Mouse (Mus musculus) neural tube, embryonic 14.5 days (tissue): ENCODE results near the gene Cybrd1. TPM values are rescaled to one million over a fixed set of nuclear protein-coding genes. Genes with fewer than 3 reads are reported as not detected.

Experiments
- ATAC-seq: fragments of 200-750 bp; cut with Nextera tagmentation; 2 replicates; pipeline ENCODE4 v1.8.0; 2017; ENCODE audit warnings: low read depth, mild to moderate bottlenecking, moderate TSS enrichment, moderate library complexity
- H3K27ac ChIP-seq: fragments of 300-500 bp; sonication (generic); 2 replicates; pipeline ENCODE4 v1.5.1; 2014; ENCODE audit warnings: low read depth, mild to moderate bottlenecking, control low read depth, low read length, moderate library complexity, mixed read lengths
- H3K27me3 ChIP-seq: fragments of 300-500 bp; sonication (generic); 2 replicates; pipeline ENCODE4 v1.6.1; 2014; ENCODE audit warnings: low read length; ENCODE audit not compliant: control insufficient read depth, insufficient read depth
- H3K36me3 ChIP-seq: fragments of 300-500 bp; sonication (generic); 2 replicates; pipeline ENCODE4 v1.6.1; 2014; ENCODE audit warnings: low read length, mixed read lengths; ENCODE audit not compliant: control insufficient read depth, insufficient read depth
- H3K4me1 ChIP-seq: fragments of 300-500 bp; sonication (generic); 2 replicates; pipeline ENCODE4 v1.6.1; 2014; ENCODE audit warnings: low read length; ENCODE audit not compliant: control insufficient read depth, insufficient read depth
- H3K4me2 ChIP-seq: fragments of 300-500 bp; sonication (generic); 2 replicates; pipeline ENCODE4 v1.6.1; 2014; ENCODE audit warnings: mild to moderate bottlenecking, low read depth, low read length, control low read depth
- H3K4me3 ChIP-seq: fragments of 300-500 bp; sonication (generic); 2 replicates; pipeline ENCODE4 v1.5.1; 2014; ENCODE audit warnings: low read depth, low read length, control low read depth, mixed read lengths
- H3K9ac ChIP-seq: fragments of 300-500 bp; sonication (generic); replicated peaks from 2 replicates; pipeline ENCODE4 v1.6.1; 2014; ENCODE audit warnings: low read depth, mild to moderate bottlenecking, control low read depth, low read length, mixed read lengths
- H3K9me3 ChIP-seq: fragments of 300-500 bp; sonication (generic); 2 replicates; pipeline ENCODE4 v1.6.1; 2016; ENCODE audit warnings: low read length; ENCODE audit not compliant: control insufficient read depth
- WGBS: fragments of 180-500 bp; shearing (Covaris S2); extraction: QIAGEN DNeasy Blood & Tissue Kit; methylation state at CpG from one replicate; pipeline ENCODE4 v1.1.7; 2014; 5-methylcytosine and 5-hydroxymethylcytosine counted together
- polyA plus RNA-seq: library from polyadenylated mRNA; unstranded; fragments of >200 nt; fragmentation: Nextera tagmentation; extraction: Ambion mirVana; gene quantifications from 2 replicates; pipeline ENCODE4 v1.2.1, GENCODE M21; 2014

The Cybrd1 gene
- polyA plus RNA-seq, 1 experiment from 2014 or later = 1.8 TPM

DNA sequence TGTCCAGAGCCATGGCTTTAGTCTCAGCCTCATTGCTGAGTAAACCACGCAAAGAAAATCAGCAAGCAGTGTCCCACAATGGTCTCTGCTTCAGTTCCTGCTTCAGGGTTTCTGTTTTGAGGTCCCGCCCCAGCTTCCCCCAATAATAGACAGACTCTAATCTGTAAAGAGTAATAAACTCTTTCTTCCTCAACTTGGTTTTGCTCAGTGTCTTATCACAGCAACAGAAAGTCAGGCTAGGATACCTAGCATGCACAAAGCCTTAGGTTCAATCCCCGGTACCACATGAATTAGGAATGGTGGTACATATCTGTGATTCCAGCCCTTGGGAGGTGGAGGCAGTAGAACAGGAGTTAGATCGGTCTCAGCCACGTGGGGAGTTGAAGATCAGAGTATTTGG is 17.1 kb downstream of the Cybrd1 start:
- no peak overlapping the region for H3K27ac ChIP-seq
- ATAC-seq = no peak
- no peaks in the 10 kb centered on the region for H3K36me3 ChIP-seq
- WGBS = 76% methylated on average over 5 of the region's 5 CpGs
- no peak overlapping the region for H3K4me2 ChIP-seq
- H3K27me3 ChIP-seq = no peaks in the 10 kb centered on the region
- no peak overlapping the region for H3K9ac ChIP-seq
- no peaks in the 10 kb centered on the region for H3K4me1 ChIP-seq
- H3K9me3 ChIP-seq = no peaks in the 10 kb centered on the region
- no peak overlapping the region for H3K4me3 ChIP-seq

DNA sequence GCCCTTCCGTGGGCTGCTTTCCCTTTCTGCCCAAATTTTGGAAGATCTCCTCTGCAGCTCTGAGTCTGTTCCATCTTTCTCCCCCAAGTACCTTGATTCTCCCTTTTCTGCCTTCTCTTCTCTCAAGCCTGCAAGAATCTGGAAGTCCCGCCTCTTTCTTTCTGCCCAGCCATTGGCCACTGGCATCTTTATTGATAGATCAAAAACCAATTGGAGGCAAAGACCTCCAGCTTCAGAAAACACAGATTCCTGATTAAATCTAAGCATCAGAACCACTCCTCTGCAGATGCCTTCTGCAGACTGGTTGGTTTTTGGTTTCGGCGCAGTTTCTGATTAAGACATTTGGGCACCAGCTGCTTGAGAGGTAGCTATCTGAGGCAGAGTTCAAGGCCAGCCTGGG is 22.9 kb downstream of the Cybrd1 start:
- ATAC-seq = no peak
- Histone ChIP-seq H3K27me3 (no peaks in the 10 kb centered on the region), H3K9ac (no peak overlapping the region), H3K4me2 (no peak overlapping the region), H3K36me3 (no peaks in the 10 kb centered on the region), H3K4me1 (no peaks in the 10 kb centered on the region), H3K9me3 (no peaks in the 10 kb centered on the region), H3K27ac (no peak overlapping the region), H3K4me3 (no peak overlapping the region)
- WGBS = 77% methylated on average over 4 of the region's 4 CpGs

DNA sequence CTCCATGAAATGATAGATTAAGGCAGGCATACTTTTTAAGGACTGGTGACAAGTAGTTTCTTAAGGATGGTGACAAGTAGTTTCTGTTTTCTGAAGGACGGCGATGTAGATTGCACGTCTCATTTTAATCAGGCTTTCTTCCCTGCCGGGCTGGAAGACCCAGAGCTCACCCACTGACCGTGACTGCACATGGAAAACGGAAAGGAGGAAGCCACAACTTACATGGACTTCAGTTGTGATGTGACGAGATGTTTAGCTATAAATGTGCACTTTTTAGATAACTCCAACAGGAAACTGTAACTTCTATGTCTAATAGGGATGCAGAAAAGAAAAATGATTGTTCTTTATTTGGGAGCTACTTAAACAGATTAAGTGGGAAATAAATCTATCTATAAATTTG is 24.7 kb downstream of the Cybrd1 start:
- Histone ChIP-seq H3K36me3 (no peaks in the 10 kb centered on the region), H3K27me3 (no peaks in the 10 kb centered on the region), H3K4me1 (no peaks in the 10 kb centered on the region), H3K9ac (no peak overlapping the region), H3K27ac (no peak overlapping the region), H3K4me3 (no peak overlapping the region), H3K4me2 (no peak overlapping the region), H3K9me3 (no peaks in the 10 kb centered on the region)
- 72% methylated on average over 7 of the region's 7 CpGs for WGBS
- ATAC-seq = no peak

DNA sequence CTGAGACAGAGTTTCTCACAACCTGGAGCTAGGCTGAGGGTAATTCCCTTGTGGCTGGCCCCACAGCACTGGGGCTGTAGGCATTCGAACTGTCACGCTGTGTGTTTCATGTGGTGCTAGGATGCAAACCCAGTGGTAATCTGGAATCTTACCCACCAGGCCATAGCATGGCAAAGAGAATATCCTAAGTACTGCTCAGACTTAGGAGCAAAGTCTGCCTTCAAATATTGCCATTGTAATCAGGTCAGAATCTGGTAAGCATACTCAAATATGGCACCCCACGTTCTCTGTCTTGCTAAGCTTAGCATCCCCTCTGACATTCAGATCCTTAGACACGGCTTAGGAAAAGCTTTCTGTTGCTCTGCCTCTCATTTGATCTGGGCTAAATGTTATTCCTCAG is 28.1 kb downstream of the Cybrd1 start:
- Histone ChIP-seq H3K27me3 (no peaks in the 10 kb centered on the region), H3K9ac (no peak overlapping the region), H3K4me2 (no peak overlapping the region), H3K4me1 (no peaks in the 10 kb centered on the region), H3K27ac (no peak overlapping the region), H3K9me3 (no peaks in the 10 kb centered on the region), H3K4me3 (no peak overlapping the region), H3K36me3 (no peaks in the 10 kb centered on the region)
- WGBS = 91% methylated on average over 4 of the region's 4 CpGs
- ATAC-seq = no peak

DNA sequence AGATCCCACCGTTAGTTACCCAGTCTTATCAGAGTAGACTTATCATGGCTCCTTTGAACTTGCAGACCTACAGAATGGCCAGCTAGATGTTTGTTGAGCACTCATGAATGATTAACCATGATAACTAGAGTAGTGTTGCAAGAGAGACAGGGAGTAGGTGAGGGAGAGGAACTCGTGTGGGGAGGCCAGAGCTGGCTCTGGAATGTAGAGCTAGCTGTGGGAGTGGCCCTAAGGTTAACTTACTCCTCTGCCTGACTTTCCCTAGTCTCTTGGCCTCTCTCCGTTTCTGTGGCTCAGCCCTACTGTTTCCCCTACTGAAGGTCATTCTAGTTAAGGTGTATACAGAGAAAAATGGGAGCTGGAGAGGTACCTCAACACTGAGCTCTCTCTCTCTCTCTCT is 28.5 kb downstream of the Cybrd1 start:
- 67% methylated on average over 3 of the region's 3 CpGs for WGBS

DNA sequence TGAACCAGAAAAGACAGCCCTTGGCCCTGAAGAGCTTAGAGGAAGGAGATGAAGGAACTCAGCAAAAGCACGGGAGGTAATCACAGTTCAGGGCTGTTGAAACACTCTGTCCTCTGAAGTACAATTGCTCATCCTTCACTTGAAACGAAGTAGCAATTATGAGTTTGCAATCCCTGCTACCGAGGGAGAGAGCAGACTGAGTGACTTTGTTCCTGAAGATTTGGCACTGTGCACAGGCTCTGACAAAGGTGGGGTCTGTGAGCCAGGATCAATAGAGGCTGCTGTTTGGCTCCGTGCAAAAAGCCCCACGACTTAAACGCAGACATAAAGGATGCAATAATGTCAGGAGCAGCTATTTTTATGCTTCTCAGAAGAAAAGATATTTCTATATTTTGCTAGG is 30.1 kb downstream of the Cybrd1 start:
- Histone ChIP-seq H3K9me3 (no peaks in the 10 kb centered on the region), H3K4me3 (no peak overlapping the region), H3K27me3 (no peaks in the 10 kb centered on the region), H3K9ac (no peak overlapping the region), H3K36me3 (no peaks in the 10 kb centered on the region), H3K27ac (no peak overlapping the region), H3K4me2 (no peak overlapping the region), H3K4me1 (no peaks in the 10 kb centered on the region)
- ATAC-seq = no peak
- WGBS = 41% methylated on average over 6 of the region's 6 CpGs

More for the DNA sequence above, 28.5 kb downstream of the Cybrd1 start:
- Histone ChIP-seq H3K4me2 (no peak overlapping the region), H3K27me3 (no peaks in the 10 kb centered on the region), H3K4me3 (no peak overlapping the region), H3K9me3 (no peaks in the 10 kb centered on the region), H3K36me3 (no peaks in the 10 kb centered on the region), H3K4me1 (no peaks in the 10 kb centered on the region), H3K9ac (no peak overlapping the region), H3K27ac (no peak overlapping the region)
- ATAC-seq = no peak

DNA sequence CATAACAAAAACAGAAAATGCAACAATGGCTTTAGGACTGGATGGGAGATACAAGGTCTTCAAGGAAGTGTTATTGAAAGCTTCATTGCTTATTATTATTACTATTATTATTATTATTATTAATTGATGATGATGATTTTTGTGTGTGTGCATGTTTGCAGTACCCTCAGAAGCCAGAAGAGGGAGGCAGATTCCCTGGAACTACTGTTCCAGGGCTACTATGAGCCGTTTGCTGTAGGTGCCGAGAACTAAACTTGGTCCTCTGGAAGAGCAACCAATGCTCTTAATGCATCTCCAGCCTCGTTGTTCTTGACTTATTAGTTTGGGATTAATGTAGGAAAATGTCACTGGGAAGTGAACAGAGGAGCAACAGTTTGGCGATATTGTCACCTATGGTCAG is 34.4 kb downstream of the Cybrd1 start:
- Histone ChIP-seq H3K9ac (no peak overlapping the region), H3K9me3 (no peaks in the 10 kb centered on the region), H3K4me3 (no peak overlapping the region), H3K27me3 (no peaks in the 10 kb centered on the region), H3K4me2 (no peak overlapping the region), H3K27ac (no peak overlapping the region), H3K36me3 (no peaks in the 10 kb centered on the region), H3K4me1 (no peaks in the 10 kb centered on the region)
- 87% methylated on average over 4 of the region's 4 CpGs for WGBS
- no peak for ATAC-seq

DNA sequence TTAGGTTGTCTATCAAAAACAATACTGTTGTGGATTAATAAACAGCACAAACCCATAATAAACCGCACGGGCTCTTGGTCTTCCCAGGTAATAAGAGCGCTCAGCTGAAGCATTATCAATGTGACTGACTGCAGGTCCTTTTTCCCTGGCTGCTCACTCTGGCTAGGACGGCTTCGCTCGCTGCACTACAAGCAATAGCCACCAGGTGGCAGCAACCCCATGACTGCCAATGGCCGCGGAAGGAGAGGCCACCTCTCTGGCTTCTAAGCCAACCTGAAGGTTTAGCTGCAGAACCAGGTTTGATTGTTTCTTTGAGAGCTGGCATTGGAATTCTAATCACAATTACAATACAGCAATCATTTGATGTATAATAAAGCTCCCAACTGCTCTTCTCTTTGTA is 37.8 kb downstream of the Cybrd1 start:
- Histone ChIP-seq H3K4me2 (no peak overlapping the region), H3K9me3 (no peaks in the 10 kb centered on the region), H3K27ac (no peak overlapping the region), H3K27me3 (no peaks in the 10 kb centered on the region), H3K4me1 (no peaks in the 10 kb centered on the region), H3K4me3 (no peak overlapping the region), H3K9ac (no peak overlapping the region), H3K36me3 (no peaks in the 10 kb centered on the region)
- WGBS = 8% methylated on average over 8 of the region's 8 CpGs
- peak; percentile 91 for ATAC-seq

DNA sequence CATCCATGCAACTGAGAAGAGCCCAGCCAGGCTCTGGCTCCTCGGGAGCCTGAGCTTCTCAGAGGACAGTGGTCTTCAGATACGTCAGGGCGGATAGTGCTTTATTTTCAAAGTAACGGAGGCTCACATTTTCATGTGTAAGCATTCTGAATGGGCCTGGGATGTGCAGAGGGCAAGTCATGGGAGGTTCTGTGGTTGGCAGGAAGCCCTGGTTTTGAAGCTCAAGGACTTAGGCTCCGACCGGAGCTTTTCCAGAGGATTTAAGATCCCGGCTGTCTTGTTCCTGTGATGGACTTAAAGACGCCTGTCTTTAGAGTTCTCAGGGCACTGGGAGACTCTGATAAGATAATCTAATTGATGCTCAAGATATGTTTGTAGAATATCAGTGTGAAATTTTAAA is 38.7 kb downstream of the Cybrd1 start:
- WGBS = 91% methylated on average over 8 of the region's 8 CpGs
- no peaks in the 10 kb centered on the region for H3K9me3 ChIP-seq
- ATAC-seq = no peak

DNA sequence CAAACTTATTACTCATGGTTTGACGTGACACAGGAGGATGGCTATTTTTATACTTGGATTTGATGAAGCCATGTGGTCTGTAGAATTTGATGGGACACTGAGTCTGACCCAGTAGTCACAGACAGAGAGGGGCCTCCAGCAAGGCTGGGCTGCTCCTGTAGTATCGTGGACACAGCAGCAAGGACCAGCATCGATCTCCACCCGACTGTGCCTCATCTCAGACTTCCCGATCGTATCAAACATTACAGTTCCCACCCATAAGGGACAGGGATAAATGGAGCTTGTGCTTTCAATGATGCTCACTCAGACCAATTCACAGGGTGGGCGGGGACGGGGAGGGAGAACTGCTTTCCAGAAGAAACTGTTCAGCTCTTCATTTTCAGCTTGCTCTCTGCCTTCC is 40.2 kb downstream of the Cybrd1 start:
- no peak overlapping the region for H3K4me2 ChIP-seq
- no peak overlapping the region for H3K4me3 ChIP-seq
- no peaks in the 10 kb centered on the region for H3K36me3 ChIP-seq
- H3K27me3 ChIP-seq = no peaks in the 10 kb centered on the region
- no peak overlapping the region for H3K9ac ChIP-seq
- WGBS = 92% methylated on average over 8 of the region's 8 CpGs
- no peaks in the 10 kb centered on the region for H3K9me3 ChIP-seq
- no peak for ATAC-seq
- H3K27ac ChIP-seq = no peak overlapping the region
- H3K4me1 ChIP-seq = no peaks in the 10 kb centered on the region

More for the DNA sequence above, 38.7 kb downstream of the Cybrd1 start:
- Histone ChIP-seq H3K27me3 (no peaks in the 10 kb centered on the region), H3K9ac (no peak overlapping the region), H3K4me3 (no peak overlapping the region), H3K4me1 (no peaks in the 10 kb centered on the region), H3K4me2 (no peak overlapping the region), H3K36me3 (no peaks in the 10 kb centered on the region), H3K27ac (no peak overlapping the region)
